ENCODE assay signal across 17 mouse cellular contexts in the genomic region with DNA sequence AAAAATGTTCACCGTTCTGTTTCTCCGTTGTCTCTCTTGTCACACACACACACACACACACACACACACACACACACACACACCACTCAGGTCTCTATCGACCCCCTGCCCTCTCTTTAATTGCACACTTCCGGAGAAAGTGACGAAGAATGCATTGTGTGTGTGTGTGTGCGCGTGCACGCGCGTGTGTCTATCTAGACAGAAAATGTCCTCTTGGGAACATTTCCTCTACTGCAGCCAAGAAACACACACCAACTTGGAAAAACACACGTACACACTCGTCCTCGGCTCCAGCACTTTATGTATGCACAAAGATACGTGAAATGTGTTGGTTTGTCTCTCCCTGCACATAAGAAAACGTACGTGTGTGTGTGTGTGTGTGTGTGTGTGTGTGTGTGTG.
A peak's percentile ranks its signal among the peaks of the same experiment; 100 is the strongest.
DNase-seq lines count a peak whose midpoint lies in the region; ATAC-seq and TF ChIP-seq lines count a peak whose summit lies in the region.
"Had no signal": no experiment of that assay in that cellular context is flagged by ENCODE, and none has a peak within 500 bp of the region (broad histone marks: within the 10 kb centered on the region; RNA-seq: fewer than 3 reads in every experiment).

No protein-coding gene starts in this region.

- DNase-seq in midbrain, embryonic 11.5 days (ENCODE audit: low spot score, missing footprints), result peak; percentile 74
- no peak for DNase-seq in midbrain, postnatal 0 days (ENCODE audit: low spot score)
- DNase-seq in layer of hippocampus, postnatal 25 days (ENCODE audit: extremely low spot score in 1 of 2, low spot score in 1 of 2), result no peak
- DNase-seq in spleen, postnatal 14 days (ENCODE audit: low spot score in 2 of 2), result no peak
- DNase-seq: cerebellum, adult 18-20 months; heart, postnatal 4 days; lung, postnatal 4 days; spleen, adult 18-20 months; thymus, postnatal 4 days had no signal

- no peaks in the 10 kb centered on the region for H3K9me3 ChIP-seq in hindbrain, embryonic 13.5 days
- H3K9me3 ChIP-seq in hindbrain, embryonic 16.5 days (ENCODE audit: control insufficient read depth, low read length), result no peaks in the 10 kb centered on the region
- H3K9me3 ChIP-seq in midbrain, embryonic 11.5 days (ENCODE audit: control insufficient read depth, low read length), result no peaks in the 10 kb centered on the region
- H3K9me3 ChIP-seq in midbrain, postnatal 0 days (ENCODE audit: low read length), result no peaks in the 10 kb centered on the region
- H3K9me3 ChIP-seq in hindbrain, embryonic 15.5 days, result no peaks in the 10 kb centered on the region
- no peaks in the 10 kb centered on the region for H3K9me3 ChIP-seq in limb, embryonic 15.5 days
- H3K9me3 ChIP-seq: embryonic facial prominence, embryonic 15.5 days; midbrain, embryonic 13.5 days had no signal

- H3K4me1 ChIP-seq in hindbrain, embryonic 13.5 days (replicated peaks), result peaks cover 27% of the 10 kb centered on the region
- peaks cover 8% of the 10 kb centered on the region for H3K4me1 ChIP-seq in hindbrain, embryonic 16.5 days (ENCODE audit: control insufficient read depth, insufficient read depth, low read depth, low read length)
- 0 out of 2 replicates have a peak, but pooled peaks cover 2% of the 10 kb centered on the region for H3K4me1 ChIP-seq in midbrain, embryonic 11.5 days (ENCODE audit: control insufficient read depth, insufficient read depth, low read length)
- 0 out of 2 replicates have a peak, but pooled peaks cover 2% of the 10 kb centered on the region for H3K4me1 ChIP-seq in midbrain, postnatal 0 days (ENCODE audit: insufficient read depth, low read length)
- H3K4me1 ChIP-seq in hindbrain, embryonic 15.5 days (replicated peaks), result peaks cover 18% of the 10 kb centered on the region
- H3K4me1 ChIP-seq in limb, embryonic 15.5 days, result peaks cover 34% of the 10 kb centered on the region

- no peak for TF ChIP-seq CTCF in midbrain, postnatal 0 days (IDR thresholded peaks at IDR 0.05)

- H3K9ac ChIP-seq in hindbrain, embryonic 13.5 days, result no peak overlapping the region
- no peak overlapping the region for H3K9ac ChIP-seq in hindbrain, embryonic 16.5 days (ENCODE audit: low read depth, low read length)
- H3K9ac ChIP-seq in midbrain, embryonic 11.5 days (ENCODE audit: low read length), result no peak overlapping the region
- no peak overlapping the region for H3K9ac ChIP-seq in midbrain, postnatal 0 days (replicated peaks; ENCODE audit: low read length, poor library complexity, severe bottlenecking)
- no peak overlapping the region for H3K9ac ChIP-seq in hindbrain, embryonic 15.5 days
- no peak overlapping the region for H3K9ac ChIP-seq in limb, embryonic 15.5 days
- H3K9ac ChIP-seq: embryonic facial prominence, embryonic 15.5 days; midbrain, embryonic 13.5 days had no signal

- 63% methylated on average over 16 of the region's 16 CpGs for WGBS in hindbrain, embryonic 13.5 days
- WGBS in hindbrain, embryonic 16.5 days, result 53% methylated on average over 16 of the region's 16 CpGs
- WGBS in midbrain, embryonic 11.5 days, result 76% methylated on average over 16 of the region's 16 CpGs
- WGBS in midbrain, postnatal 0 days, result 71% methylated on average over 16 of the region's 16 CpGs
- 64% methylated on average over 16 of the region's 16 CpGs for WGBS in hindbrain, embryonic 15.5 days
- WGBS in limb, embryonic 15.5 days, result 27% methylated on average over 16 of the region's 16 CpGs

- no peak for ATAC-seq in hindbrain, embryonic 13.5 days (ENCODE audit: low FRiP score)
- no peak for ATAC-seq in hindbrain, embryonic 16.5 days
- ATAC-seq in midbrain, embryonic 11.5 days (ENCODE audit: low FRiP score), result no peak
- ATAC-seq in midbrain, postnatal 0 days (ENCODE audit: low FRiP score), result no peak
- ATAC-seq in hindbrain, embryonic 15.5 days (ENCODE audit: low FRiP score, low read depth), result no peak
- ATAC-seq in limb, embryonic 15.5 days (ENCODE audit: insufficient number of reproducible peaks, low FRiP score, low TSS enrichment, low read depth), result no peak
- ATAC-seq: Patski had no signal

- H3K4me3 ChIP-seq in hindbrain, embryonic 13.5 days, result no peak overlapping the region
- H3K4me3 ChIP-seq in hindbrain, embryonic 16.5 days (ENCODE audit: low read length), result no peak overlapping the region
- H3K4me3 ChIP-seq in midbrain, embryonic 11.5 days (ENCODE audit: low read depth, low read length), result no peak overlapping the region
- H3K4me3 ChIP-seq in midbrain, postnatal 0 days (ENCODE audit: low read depth, low read length), result no peak overlapping the region
- no peak overlapping the region for H3K4me3 ChIP-seq in hindbrain, embryonic 15.5 days
- no peak overlapping the region for H3K4me3 ChIP-seq in limb, embryonic 15.5 days
- H3K4me3 ChIP-seq: embryonic facial prominence, embryonic 15.5 days; midbrain, embryonic 13.5 days had no signal

- no peaks in the 10 kb centered on the region for H3K36me3 ChIP-seq in hindbrain, embryonic 13.5 days
- no peaks in the 10 kb centered on the region for H3K36me3 ChIP-seq in hindbrain, embryonic 16.5 days (ENCODE audit: control insufficient read depth, insufficient read depth, low read length)
- H3K36me3 ChIP-seq in midbrain, embryonic 11.5 days (ENCODE audit: control insufficient read depth, insufficient read depth, low read length), result no peaks in the 10 kb centered on the region
- no peaks in the 10 kb centered on the region for H3K36me3 ChIP-seq in midbrain, postnatal 0 days (ENCODE audit: insufficient read depth, low read length)
- no peaks in the 10 kb centered on the region for H3K36me3 ChIP-seq in hindbrain, embryonic 15.5 days
- H3K36me3 ChIP-seq in limb, embryonic 15.5 days, result no peaks in the 10 kb centered on the region
- H3K36me3 ChIP-seq: embryonic facial prominence, embryonic 15.5 days; midbrain, embryonic 13.5 days had no signal

- H3K27me3 ChIP-seq in hindbrain, embryonic 13.5 days, result no peaks in the 10 kb centered on the region
- H3K27me3 ChIP-seq in hindbrain, embryonic 16.5 days (replicated peaks; ENCODE audit: control insufficient read depth, insufficient read depth, low read length), result no peaks in the 10 kb centered on the region
- H3K27me3 ChIP-seq in midbrain, embryonic 11.5 days (ENCODE audit: control insufficient read depth, insufficient read depth, low read length), result no peaks in the 10 kb centered on the region
- no peaks in the 10 kb centered on the region for H3K27me3 ChIP-seq in midbrain, postnatal 0 days (ENCODE audit: insufficient read depth, low read length)
- H3K27me3 ChIP-seq in hindbrain, embryonic 15.5 days, result no peaks in the 10 kb centered on the region
- no peaks in the 10 kb centered on the region for H3K27me3 ChIP-seq in limb, embryonic 15.5 days
- H3K27me3 ChIP-seq: CH12.LX; embryonic facial prominence, embryonic 15.5 days; midbrain, embryonic 13.5 days; Patski had no signal

- no peak overlapping the region for H3K4me2 ChIP-seq in hindbrain, embryonic 13.5 days
- H3K4me2 ChIP-seq in hindbrain, embryonic 16.5 days (ENCODE audit: low read length), result no peak overlapping the region
- no peak overlapping the region for H3K4me2 ChIP-seq in midbrain, embryonic 11.5 days
- H3K4me2 ChIP-seq in midbrain, postnatal 0 days (ENCODE audit: low read depth, low read length, poor library complexity, severe bottlenecking), result no peak overlapping the region
- H3K4me2 ChIP-seq in hindbrain, embryonic 15.5 days, result no peak overlapping the region
- H3K4me2 ChIP-seq in limb, embryonic 15.5 days, result no peak overlapping the region
- H3K4me2 ChIP-seq: embryonic facial prominence, embryonic 15.5 days; midbrain, embryonic 13.5 days had no signal

- H3K27ac ChIP-seq in hindbrain, embryonic 13.5 days, result peak overlapping the region; percentile 52; the same call in 1 of the 2 replicates
- no peak overlapping the region for H3K27ac ChIP-seq in hindbrain, embryonic 16.5 days (ENCODE audit: low read depth, low read length)
- H3K27ac ChIP-seq in midbrain, embryonic 11.5 days (ENCODE audit: low read depth, low read length), result no peak overlapping the region
- H3K27ac ChIP-seq in midbrain, postnatal 0 days (ENCODE audit: low read depth, low read length), result no peak overlapping the region
- H3K27ac ChIP-seq in hindbrain, embryonic 15.5 days (replicated peaks), result 0 out of 2 replicates have a peak overlapping the region, but pooled peaks have one; percentile 61
- H3K27ac ChIP-seq in limb, embryonic 15.5 days, result peak overlapping the region; percentile 75
- H3K27ac ChIP-seq: midbrain, embryonic 13.5 days had no signal

Comparison
In these comparisons a context has a peak if more than half of its experiments do, and no peak if none do; other contexts are left out.
1. H3K27ac ChIP-seq: peak in hindbrain, embryonic 13.5 days (single experiment), hindbrain, embryonic 15.5 days (single experiment) and limb, embryonic 15.5 days (single experiment); none in hindbrain, embryonic 16.5 days (single experiment), midbrain, embryonic 11.5 days (single experiment) and midbrain, postnatal 0 days (single experiment).